Mouse (Mus musculus): ENCODE measurements around the gene Tcte1.

DNA sequence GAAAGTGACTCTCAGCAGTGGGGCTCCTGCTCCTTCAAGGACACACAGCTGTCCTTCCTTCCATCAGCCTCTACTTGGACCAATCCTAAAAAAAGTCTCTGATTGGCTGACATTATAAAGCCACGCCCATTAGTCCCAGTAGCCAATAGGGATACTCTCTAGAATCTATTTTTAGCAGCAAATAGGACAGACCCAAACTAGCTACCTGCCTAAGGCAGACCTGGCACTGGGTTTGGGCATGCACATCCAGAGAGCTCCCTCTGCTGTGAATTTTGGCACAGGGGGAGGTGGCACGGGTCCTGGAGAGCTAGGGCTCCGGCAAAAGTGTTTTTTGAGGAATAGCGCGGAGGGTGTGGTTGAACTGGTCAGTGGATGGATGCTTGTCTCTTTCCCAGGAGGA lies 3.3 kb downstream of the Tcte1 start:
- no peak for TF ChIP-seq POLR2A (IDR thresholded peaks at IDR 0.05; ENCODE audit: low read depth, low read length)
- TF ChIP-seq CTCF (IDR thresholded peaks at IDR 0.05; ENCODE audit: extremely low read depth, insufficient read depth, insufficient read length, insufficient replicate concordance) = no peak

Measured in spleen, adult 2 months (tissue).